Mouse (Mus musculus) MEL (cell line): ENCODE data around the gene Gm7138. TPM values are rescaled to one million over a fixed set of nuclear protein-coding genes. Genes with fewer than 3 reads are reported as not detected.
"Not testable (repeated sequence)": the region's sequence is repeated elsewhere in the genome, so short reads cannot be mapped to it uniquely, and the experiment has no call there.

Source experiments
- DNase-seq: peaks from one replicate; pipeline ENCODE4 v3.0.0; 2011; ENCODE audit warnings: low read depth, low spot score
- H3K27ac ChIP-seq: 2 replicates; pipeline ENCODE4 v1.5.1; 2012; ENCODE audit warnings: low read depth, mild to moderate bottlenecking, control low read depth, low read length, moderate library complexity; ENCODE audit not compliant: control insufficient read depth
- H3K27me3 ChIP-seq, 2 experiments: fragments of 150-350 bp in 1 of 2; sonication (generic) in 1 of 2; 2 replicates each; pipeline ENCODE4 v1.6.1; 2012; ENCODE audit warnings: low read length in 2 of 2, mild to moderate bottlenecking in 2 of 2, improper control_type of control experiment in 1 of 2, moderate library complexity in 1 of 2; ENCODE audit not compliant: insufficient read depth in 2 of 2, control insufficient read depth in 1 of 2
- H3K36me3 ChIP-seq, 2 experiments: 2 replicates each; pipeline ENCODE4 v1.6.1; 2012 to 2014; ENCODE audit warnings: low read length in 2 of 2, improper control_type of control experiment in 1 of 2, inconsistent platforms in 1 of 2, mild to moderate bottlenecking in 1 of 2; ENCODE audit not compliant: insufficient read depth in 2 of 2, control insufficient read depth in 1 of 2
- H3K4me1 ChIP-seq, 2 experiments: fragments of 150-350 bp in 1 of 2; sonication (generic) in 1 of 2; 2 replicates each; pipeline ENCODE4 v1.6.1; 2012; ENCODE audit warnings: low read length in 2 of 2, improper control_type of control experiment in 1 of 2, mild to moderate bottlenecking in 1 of 2; ENCODE audit not compliant: insufficient read depth in 2 of 2, control insufficient read depth in 1 of 2
- H3K4me3 ChIP-seq, 2 experiments: fragments of 150-350 bp in 1 of 2; sonication (generic) in 1 of 2; 2 replicates each; pipeline ENCODE4 v1.5.1; 2012; ENCODE audit warnings: low read depth in 2 of 2, low read length in 2 of 2, mild to moderate bottlenecking in 2 of 2, moderate library complexity in 2 of 2, control low read depth in 1 of 2, improper control_type of control experiment in 1 of 2; ENCODE audit not compliant: control insufficient read depth in 1 of 2, insufficient read depth in 1 of 2
- H3K79me2 ChIP-seq: 2 replicates; pipeline ENCODE4 v1.6.1; 2012; ENCODE audit warnings: mild to moderate bottlenecking, low read length, moderate library complexity; ENCODE audit not compliant: control insufficient read depth, poor library complexity, insufficient read depth
- H3K9ac ChIP-seq: 2 replicates; pipeline ENCODE4 v1.6.1; 2012; ENCODE audit warnings: low read depth, mild to moderate bottlenecking, control low read depth, low read length, moderate library complexity; ENCODE audit not compliant: control insufficient read depth, poor library complexity, severe bottlenecking
- H3K9me3 ChIP-seq: fragments of 150-350 bp; sonication (generic); replicated peaks from 2 replicates; pipeline ENCODE4 v1.6.1; 2012; ENCODE audit warnings: mild to moderate bottlenecking, low read length, improper control_type of control experiment, moderate library complexity; ENCODE audit not compliant: insufficient read depth
- BHLHE40 ChIP-seq: IDR thresholded peaks from 2 replicates; pipeline ENCODE4 v1.6.1; 2012; ENCODE audit warnings: low read depth, mild to moderate bottlenecking, inconsistent platforms, low read length, improper control_type of control experiment, borderline replicate concordance
- CHD1 ChIP-seq: IDR thresholded peaks from 2 replicates; pipeline ENCODE4 v1.6.1; 2012; ENCODE audit warnings: low read depth, mild to moderate bottlenecking, inconsistent platforms, low read length, improper control_type of control experiment
- ELF1 ChIP-seq: IDR thresholded peaks from 2 replicates; pipeline ENCODE4 v1.6.1; 2014; ENCODE audit warnings: low read depth, mild to moderate bottlenecking, inconsistent platforms, low read length, improper control_type of control experiment, moderate library complexity
- EP300 ChIP-seq, 2 experiments: IDR thresholded peaks; 2 replicates each; pipeline ENCODE4 v1.6.1; 2011; ENCODE audit warnings: improper control_type of control experiment in 2 of 2, low read length in 2 of 2, low read depth in 1 of 2, mild to moderate bottlenecking in 1 of 2
- HCFC1 ChIP-seq: IDR thresholded peaks from 2 replicates; pipeline ENCODE4 v1.6.1; 2012; ENCODE audit warnings: low read depth, mild to moderate bottlenecking, inconsistent platforms, low read length, improper control_type of control experiment, moderate library complexity
- JUND ChIP-seq: IDR thresholded peaks from 2 replicates; pipeline ENCODE4 v1.6.1; 2011; ENCODE audit warnings: low read depth, mild to moderate bottlenecking, improper control_type of control experiment, low read length
- MAFK ChIP-seq: IDR thresholded peaks from 2 replicates; pipeline ENCODE4 v1.6.1; 2011; ENCODE audit warnings: low read depth, mild to moderate bottlenecking, low read length, improper control_type of control experiment, borderline replicate concordance
- MAZ ChIP-seq: IDR thresholded peaks from 2 replicates; pipeline ENCODE4 v1.6.1; 2012; ENCODE audit warnings: low read depth, mild to moderate bottlenecking, inconsistent platforms, low read length, improper control_type of control experiment
- MYB ChIP-seq: IDR thresholded peaks from 2 replicates; pipeline ENCODE4 v1.6.1; 2011; ENCODE audit warnings: mild to moderate bottlenecking, low read depth, low read length, improper control_type of control experiment
- NRF1 ChIP-seq: IDR thresholded peaks from 2 replicates; pipeline ENCODE4 v1.6.1; 2014; ENCODE audit warnings: low read depth, mild to moderate bottlenecking, inconsistent platforms, low read length, improper control_type of control experiment, moderate library complexity; ENCODE audit not compliant: poor library complexity, insufficient read depth, severe bottlenecking
- POLR2A ChIP-seq, 2 experiments: IDR thresholded peaks; 2 replicates each; pipeline ENCODE4 v1.6.1; 2011 to 2012; ENCODE audit warnings: low read length in 2 of 2, mild to moderate bottlenecking in 2 of 2, control low read depth in 1 of 2, improper control_type of control experiment in 1 of 2, low read depth in 1 of 2, moderate library complexity in 1 of 2; ENCODE audit not compliant: control insufficient read depth in 1 of 2, insufficient read depth in 1 of 2, poor library complexity in 1 of 2
- SMC3 ChIP-seq: IDR thresholded peaks from 2 replicates; pipeline ENCODE4 v1.6.1; 2011; ENCODE audit warnings: low read depth, low read length, improper control_type of control experiment
- TCF12 ChIP-seq: IDR thresholded peaks from 2 replicates; pipeline ENCODE4 v1.6.1; 2014; ENCODE audit warnings: low read depth, mild to moderate bottlenecking, inconsistent platforms, low read length, improper control_type of control experiment, moderate library complexity
- USF2 ChIP-seq, 2 experiments: IDR thresholded peaks; 2 replicates each; pipeline ENCODE4 v1.6.1; 2011 to 2012; ENCODE audit warnings: improper control_type of control experiment in 2 of 2, low read length in 2 of 2, borderline replicate concordance in 1 of 2, inconsistent platforms in 1 of 2, low read depth in 1 of 2, mild to moderate bottlenecking in 1 of 2; ENCODE audit not compliant: insufficient read depth in 1 of 2
- ZKSCAN1 ChIP-seq: IDR thresholded peaks from 2 replicates; pipeline ENCODE4 v1.6.1; 2012; ENCODE audit warnings: low read depth, mild to moderate bottlenecking, inconsistent platforms, low read length, improper control_type of control experiment, moderate library complexity
- polyA plus RNA-seq, 2 experiments: library from polyadenylated mRNA; stranded (reverse) in 1 of 2; unstranded in 1 of 2; fragments of >175 nt in 1 of 2; fragments of >200 nt in 1 of 2; gene quantifications; 2 replicates each; pipeline versions ENCODE4 v1.2.1 to v1.2.4; 2012; ENCODE audit warnings: low replicate concordance in 2 of 2, low read depth in 1 of 2; ENCODE audit not compliant: insufficient read length in 2 of 2, insufficient read depth in 1 of 2, missing spikeins in 1 of 2
- total RNA-seq: library from RNA; depleted of rRNA; stranded (reverse); fragments of 300-350 nt; gene quantifications from 2 replicates; pipeline ENCODE4 v1.2.3, GENCODE M21; 2012

Gm7138 gene
- total and polyA plus RNA-seq, 3 experiments: not detected

- Histone ChIP-seq H3K27me3 (peaks cover 5 to 8% of the 10 kb centered on the region in 2 experiments), H3K9ac (no peak within 1 kb of the TSS), H3K36me3 (no peaks in the 10 kb centered on the region), H3K9me3 (no peaks in the 10 kb centered on the region), H3K79me2 (no peaks in the 10 kb centered on the region), H3K4me3 (no peak within 1 kb of the TSS), H3K27ac (no peak within 1 kb of the TSS), H3K4me1 (no peaks in the 10 kb centered on the region)
- no peak for TF ChIP-seq MAFK
- no peak for TF ChIP-seq HCFC1
- no peak for TF ChIP-seq BHLHE40
- TF ChIP-seq ZKSCAN1: no peak
- no peak for TF ChIP-seq USF2 (IDR thresholded peaks at IDR 0.05; ENCODE audit: borderline replicate concordance in 1 of 2, insufficient read depth in 1 of 2, low read depth in 1 of 2, low read length in 2 of 2)
- no peak for TF ChIP-seq CHD1
- TF ChIP-seq TCF12: no peak
- TF ChIP-seq POLR2A (IDR thresholded peaks at IDR 0.05; ENCODE audit: control insufficient read depth in 1 of 2, insufficient read depth in 1 of 2, low read depth in 1 of 2, low read length in 2 of 2, poor library complexity in 1 of 2): no peak
- TF ChIP-seq SMC3: no peak
- no peak for TF ChIP-seq MYB
- TF ChIP-seq MAZ: no peak
- TF ChIP-seq NRF1: no peak
- TF ChIP-seq ELF1: no peak
- TF ChIP-seq EP300 (IDR thresholded peaks at IDR 0.05; ENCODE audit: low read depth in 1 of 2, low read length in 2 of 2): no peak
- TF ChIP-seq JUND: no peak
- no peak for DNase-seq
These were observed 22.3 kb upstream of the Gm7138 start, which contains the start of gene Gm19668 for GRCm38 (mm10) chr10:77798921-77799508. TSS of gene Gm19668 (minus strand) at chr10:77799133.

GRCm38 (mm10) chr10:77798164-77798920 lies 21.6 kb upstream of the Gm7138 start:
- H3K27me3 ChIP-seq, H3K79me2 ChIP-seq, H3K4me1 ChIP-seq, H3K27ac ChIP-seq, DNase-seq, H3K36me3 ChIP-seq, H3K4me3 ChIP-seq, H3K9me3 ChIP-seq, H3K9ac ChIP-seq: not testable (repeated sequence)
